Mouse (Mus musculus) cerebellum, adult 2 months (tissue): ENCODE measurements around the gene Nucb1.

ENCODE experiments used
- CTCF ChIP-seq: fragments of 200-500 bp; IDR thresholded peaks from 2 replicates; pipeline ENCODE4 v1.5.1; 2011; ENCODE audit warnings: low read depth, mild to moderate bottlenecking, control low read depth, low read length, moderate library complexity, borderline replicate concordance; ENCODE audit not compliant: insufficient read depth
- POLR2A ChIP-seq: fragments of 200-500 bp; IDR thresholded peaks from 2 replicates; pipeline ENCODE4 v1.6.1; 2011; ENCODE audit warnings: low read length, control low read depth, borderline replicate concordance; ENCODE audit not compliant: insufficient read depth

GRCm38 (mm10) chr7:45477003-45477402 lies 33.2 kb downstream of the Nucb1 start:
- peak; percentile 78 for TF ChIP-seq CTCF
- TF ChIP-seq POLR2A = no peak
